Mouse (Mus musculus): ENCODE measurements around the gene Coro1b. TPM values are rescaled to one million over a fixed set of nuclear protein-coding genes. Genes with fewer than 3 reads are reported as not detected.

The Coro1b gene
- polyA plus RNA-seq, 2 experiments, result 148 to 261 TPM

GRCm38 (mm10) chr19:4187303-4187702 is 38.9 kb downstream of the Coro1b start:
- H3K27me3 ChIP-seq (ENCODE audit: control insufficient read depth, insufficient read depth, low read length), result no peaks in the 10 kb centered on the region
- H3K4me1 ChIP-seq (ENCODE audit: control insufficient read depth, insufficient read depth, low read length), result peaks cover 11% of the 10 kb centered on the region
- no peak overlapping the region for H3K4me3 ChIP-seq (replicated peaks; ENCODE audit: low read length)
- TF ChIP-seq POLR2A (IDR thresholded peaks at IDR 0.05; ENCODE audit: borderline replicate concordance, extremely low read depth, insufficient read depth, insufficient read length), result no peak
- 54% methylated on average over 3 of the region's 3 CpGs for WGBS
- H3K27ac ChIP-seq (replicated peaks; ENCODE audit: low read depth, low read length), result no peak overlapping the region
- no peak overlapping the region for H3K4me2 ChIP-seq (replicated peaks; ENCODE audit: low read depth, low read length, severe bottlenecking)
- H3K9me3 ChIP-seq (ENCODE audit: control insufficient read depth, low read length), result no peaks in the 10 kb centered on the region
- ATAC-seq (ENCODE audit: low FRiP score, low read depth), result no peak
- H3K36me3 ChIP-seq (ENCODE audit: control insufficient read depth, insufficient read depth, low read length), result no peaks in the 10 kb centered on the region
- DNase-seq (ENCODE audit: low spot score), result no peak
- H3K9ac ChIP-seq (ENCODE audit: low read depth, low read length, severe bottlenecking), result no peak overlapping the region

DNA sequence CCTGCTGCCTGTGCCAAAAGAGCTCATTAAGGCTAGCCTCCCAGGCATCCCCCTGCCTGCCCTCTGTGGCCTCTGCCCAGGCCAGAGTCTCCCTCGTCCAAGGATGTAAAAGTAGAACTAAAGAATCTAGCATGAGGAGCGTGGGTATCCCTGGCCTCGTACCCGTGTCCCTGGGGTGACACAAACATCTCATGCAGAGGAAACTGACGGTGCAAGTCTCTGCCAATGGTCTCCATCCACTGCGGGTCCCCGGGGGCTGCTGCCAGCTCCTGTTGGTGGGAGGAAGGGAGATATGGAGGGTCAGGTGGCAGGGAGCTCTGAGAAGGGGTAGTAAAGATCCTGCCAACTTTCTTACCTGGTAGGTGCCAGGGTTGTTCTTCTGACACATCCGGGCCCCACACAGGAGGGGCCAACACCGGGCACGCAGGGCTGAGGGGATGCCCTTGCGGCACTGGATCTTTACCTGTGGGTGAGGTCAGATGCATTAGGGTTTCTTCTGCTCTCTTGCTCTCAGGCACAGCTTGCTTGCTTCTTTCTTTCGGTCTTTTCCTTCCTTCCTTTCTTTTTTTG is 40.7 kb downstream of the Coro1b start:
- peaks cover 13% of the 10 kb centered on the region for H3K36me3 ChIP-seq (ENCODE audit: control insufficient read depth, insufficient read depth, low read length)
- 85% methylated on average over 12 of the region's 12 CpGs for WGBS
- H3K9me3 ChIP-seq (ENCODE audit: control insufficient read depth, low read length), result no peaks in the 10 kb centered on the region

DNA sequence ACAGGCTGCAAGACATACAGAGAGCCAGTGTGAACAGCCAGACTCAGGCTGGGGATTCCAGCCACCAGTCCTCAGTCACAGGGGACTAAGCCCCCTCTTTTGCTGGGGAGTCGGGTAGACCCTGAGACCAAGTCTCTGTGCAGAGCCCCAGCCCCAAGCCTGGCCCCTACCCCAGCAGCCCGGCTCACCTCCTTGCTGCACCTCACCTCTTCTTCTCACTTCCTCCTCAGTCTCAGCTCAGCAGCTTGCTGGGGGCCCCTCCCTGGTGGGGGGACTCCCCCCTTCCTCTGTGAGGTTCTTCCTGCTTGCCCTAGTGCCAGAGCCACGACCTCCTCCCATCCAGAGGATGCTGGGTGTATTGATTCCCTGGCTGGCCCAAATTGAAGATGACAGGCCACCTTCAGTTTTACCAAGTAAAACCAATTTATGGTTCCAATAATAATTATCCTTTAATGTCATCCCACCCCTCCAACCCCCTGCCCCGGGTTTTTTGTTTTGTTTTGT is 42.5 kb downstream of the Coro1b start, which contains the start of gene Tbc1d10c:
TSS of gene Tbc1d10c (minus strand) at position 454 of the 504 bp plus-strand sequence.
- DNase-seq (ENCODE audit: low spot score), result no peak
- peak within 1 kb of the TSS; percentile 97 for H3K9ac ChIP-seq (ENCODE audit: low read depth, low read length, severe bottlenecking)
- 45% methylated on average over 4 of the region's 4 CpGs for WGBS
- TF ChIP-seq POLR2A (IDR thresholded peaks at IDR 0.05; ENCODE audit: borderline replicate concordance, extremely low read depth, insufficient read depth, insufficient read length), result no peak
- no peaks in the 10 kb centered on the region for H3K27me3 ChIP-seq (ENCODE audit: control insufficient read depth, insufficient read depth, low read length)
- peak within 1 kb of the TSS; percentile 87 for H3K4me2 ChIP-seq (replicated peaks; ENCODE audit: low read depth, low read length, severe bottlenecking)
- peaks cover 29% of the 10 kb centered on the region for H3K36me3 ChIP-seq (ENCODE audit: control insufficient read depth, insufficient read depth, low read length)
- H3K4me1 ChIP-seq (ENCODE audit: control insufficient read depth, insufficient read depth, low read length), result peaks cover 15% of the 10 kb centered on the region
- H3K9me3 ChIP-seq (ENCODE audit: control insufficient read depth, low read length), result no peaks in the 10 kb centered on the region
- H3K4me3 ChIP-seq (replicated peaks; ENCODE audit: low read length), result peak within 1 kb of the TSS; percentile 97
- no peak for ATAC-seq (ENCODE audit: low FRiP score, low read depth)
- peak within 1 kb of the TSS; percentile 93 for H3K27ac ChIP-seq (replicated peaks; ENCODE audit: low read depth, low read length)

More for the DNA sequence above, 40.7 kb downstream of the Coro1b start:
- no peak overlapping the region for H3K4me2 ChIP-seq (replicated peaks; ENCODE audit: low read depth, low read length, severe bottlenecking)
- peaks cover 22% of the 10 kb centered on the region for H3K4me1 ChIP-seq (ENCODE audit: control insufficient read depth, insufficient read depth, low read length)
- no peak overlapping the region for H3K27ac ChIP-seq (replicated peaks; ENCODE audit: low read depth, low read length)
- no peak overlapping the region for H3K9ac ChIP-seq (ENCODE audit: low read depth, low read length, severe bottlenecking)
- H3K27me3 ChIP-seq (ENCODE audit: control insufficient read depth, insufficient read depth, low read length), result no peaks in the 10 kb centered on the region
- H3K4me3 ChIP-seq (replicated peaks; ENCODE audit: low read length), result no peak overlapping the region
- DNase-seq (ENCODE audit: low spot score) (no peak), ATAC-seq (ENCODE audit: low FRiP score, low read depth) (no peak)
- TF ChIP-seq POLR2A (IDR thresholded peaks at IDR 0.05; ENCODE audit: borderline replicate concordance, extremely low read depth, insufficient read depth, insufficient read length), result no peak

DNA sequence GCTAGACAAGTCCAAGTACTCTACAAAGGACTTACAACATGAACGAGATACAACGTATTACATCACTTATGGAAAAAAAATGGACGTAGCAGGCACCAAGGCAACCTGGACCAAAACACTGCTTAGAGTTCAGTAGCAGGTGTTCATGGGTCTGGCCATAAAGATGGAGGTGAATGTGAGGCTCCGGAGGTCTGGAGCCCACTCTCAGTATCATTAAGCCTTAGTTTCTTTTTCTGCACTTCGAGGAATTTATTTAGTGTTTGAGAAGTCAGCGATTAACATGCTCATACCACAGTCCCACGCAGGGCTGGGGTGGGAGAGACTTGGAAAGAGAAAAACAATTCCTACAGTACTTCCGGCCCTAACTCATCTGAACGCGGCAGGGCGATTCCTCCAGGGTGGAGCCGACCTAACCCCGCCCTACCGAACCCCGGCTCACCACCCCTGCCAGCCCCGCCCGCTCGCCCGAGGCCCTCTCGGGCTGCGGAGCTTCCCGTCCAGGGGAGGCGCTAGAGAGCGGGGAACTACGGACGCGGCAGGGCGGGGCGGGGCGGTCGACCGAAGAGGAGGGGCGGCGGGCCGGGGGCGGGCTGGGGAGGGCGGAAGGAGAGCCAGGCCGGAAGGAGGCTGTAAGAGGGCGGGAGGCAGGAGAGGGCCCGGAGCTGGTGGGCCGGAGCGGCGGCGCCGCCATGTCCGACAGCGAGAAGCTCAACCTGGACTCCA is 43.3 kb downstream of the Coro1b start, which contains the start of gene Ppp1ca:
TSS of gene Ppp1ca (plus strand) at position 538 of the 723 bp plus-strand sequence.
- peak within 1 kb of the TSS; percentile 87 for H3K4me2 ChIP-seq (replicated peaks; ENCODE audit: low read depth, low read length, severe bottlenecking)
- H3K36me3 ChIP-seq (ENCODE audit: control insufficient read depth, insufficient read depth, low read length), result peaks cover 38% of the 10 kb centered on the region
- peak within 1 kb of the TSS; percentile 97 for H3K4me3 ChIP-seq (replicated peaks; ENCODE audit: low read length)
- no peaks in the 10 kb centered on the region for H3K9me3 ChIP-seq (ENCODE audit: control insufficient read depth, low read length)
- WGBS, result 3% methylated on average over 35 of the region's 47 CpGs
- H3K4me1 ChIP-seq (ENCODE audit: control insufficient read depth, insufficient read depth, low read length), result peaks cover 15% of the 10 kb centered on the region
- peak within 1 kb of the TSS; percentile 97 for H3K9ac ChIP-seq (ENCODE audit: low read depth, low read length, severe bottlenecking)
- TF ChIP-seq POLR2A (IDR thresholded peaks at IDR 0.05; ENCODE audit: borderline replicate concordance, extremely low read depth, insufficient read depth, insufficient read length), result peak; percentile 96
- no peaks in the 10 kb centered on the region for H3K27me3 ChIP-seq (ENCODE audit: control insufficient read depth, insufficient read depth, low read length)
- ATAC-seq (ENCODE audit: low FRiP score, low read depth), result peak; percentile 91
- H3K27ac ChIP-seq (replicated peaks; ENCODE audit: low read depth, low read length), result peak within 1 kb of the TSS; percentile 93
- peak; percentile 94 for DNase-seq (ENCODE audit: low spot score)

DNA sequence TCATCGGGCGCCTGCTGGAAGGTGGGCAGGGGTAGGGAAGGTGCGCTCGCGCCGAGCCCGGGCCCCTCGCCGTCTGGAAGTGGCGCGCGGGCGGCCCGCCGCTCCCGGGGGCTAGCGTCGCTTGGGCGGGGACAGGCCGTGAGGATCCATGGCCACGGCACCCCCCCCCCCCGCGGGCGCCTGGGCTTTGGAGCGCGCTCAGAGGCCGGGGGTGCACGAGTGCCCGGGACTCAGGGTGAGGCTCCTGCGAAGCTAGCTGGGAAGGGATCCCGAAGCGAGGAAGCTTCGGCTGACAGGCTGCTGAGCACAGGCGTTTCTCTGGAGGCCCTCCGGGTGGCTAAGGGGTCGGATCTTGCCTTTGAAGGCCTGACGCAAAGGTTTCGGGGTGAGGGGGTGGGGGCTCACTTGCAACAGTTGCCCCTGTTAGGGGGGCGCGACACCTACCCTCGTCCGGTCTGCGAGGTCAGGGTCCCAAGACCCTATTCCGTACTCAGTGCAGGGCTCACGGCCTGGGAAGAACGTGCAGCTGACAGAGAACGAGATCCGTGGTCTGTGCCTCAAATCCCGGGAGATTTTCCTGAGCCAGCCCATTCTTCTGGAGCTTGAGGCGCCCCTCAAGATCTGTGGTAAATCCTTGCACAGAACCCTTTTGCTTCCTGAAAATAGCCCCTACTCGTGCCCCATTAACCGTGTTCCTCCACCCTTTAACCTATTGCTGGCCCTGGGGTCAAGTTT is 44.0 kb downstream of the Coro1b start:
- ATAC-seq (ENCODE audit: low FRiP score, low read depth) (no peak; the same call in 1 of the 2 replicates), DNase-seq (ENCODE audit: low spot score) (no peak)
- WGBS, result under 1% methylated on average over 41 of the region's 52 CpGs
- peak overlapping the region; percentile 87 for H3K4me2 ChIP-seq (replicated peaks; ENCODE audit: low read depth, low read length, severe bottlenecking)
- H3K9ac ChIP-seq (ENCODE audit: low read depth, low read length, severe bottlenecking), result peak overlapping the region; percentile 97
- H3K4me3 ChIP-seq (replicated peaks; ENCODE audit: low read length), result peak overlapping the region; percentile 97
- peaks cover 15% of the 10 kb centered on the region for H3K4me1 ChIP-seq (ENCODE audit: control insufficient read depth, insufficient read depth, low read length)
- no peak for TF ChIP-seq POLR2A (IDR thresholded peaks at IDR 0.05; ENCODE audit: borderline replicate concordance, extremely low read depth, insufficient read depth, insufficient read length)
- peak overlapping the region; percentile 93 for H3K27ac ChIP-seq (replicated peaks; ENCODE audit: low read depth, low read length)
- peaks cover 45% of the 10 kb centered on the region for H3K36me3 ChIP-seq (ENCODE audit: control insufficient read depth, insufficient read depth, low read length)
- H3K9me3 ChIP-seq (ENCODE audit: control insufficient read depth, low read length), result no peaks in the 10 kb centered on the region
- no peaks in the 10 kb centered on the region for H3K27me3 ChIP-seq (ENCODE audit: control insufficient read depth, insufficient read depth, low read length)
